Mouse (Mus musculus): ENCODE results near the gene Pdhb.

DNA sequence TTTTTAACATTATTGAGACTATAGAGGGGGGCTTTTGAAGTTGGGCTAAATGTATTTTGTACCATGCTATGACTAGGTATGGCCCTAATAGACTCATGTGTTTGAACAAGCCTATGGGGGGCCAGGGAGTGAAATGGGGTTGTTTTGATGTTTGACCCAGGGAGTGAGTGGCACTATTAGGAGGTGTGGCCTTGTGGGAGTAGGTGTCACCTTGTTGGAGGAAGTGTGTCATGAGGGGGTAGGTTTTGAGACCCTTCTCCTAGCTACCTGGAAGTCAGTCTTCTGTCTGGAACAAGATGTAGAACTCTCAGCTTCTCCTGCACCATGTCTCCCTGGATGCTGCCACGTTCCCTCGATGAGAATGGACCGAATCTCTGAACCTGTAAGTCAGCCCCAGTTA lies 17.7 kb upstream of the Pdhb start:
- no peak for TF ChIP-seq CHD2 (IDR thresholded peaks at IDR 0.05; ENCODE audit: low read depth, low read length)
- no peak for TF ChIP-seq ZC3H11A (IDR thresholded peaks at IDR 0.05; ENCODE audit: borderline replicate concordance, low read depth, low read length)
- no peak for TF ChIP-seq MAFK (IDR thresholded peaks at IDR 0.05; ENCODE audit: insufficient read depth, low read depth, low read length)
